Mouse (Mus musculus) lung, adult 2 months (tissue): ENCODE measurements at regions not wholly inside any gene's neighbourhood (a gene's known extent, or its start where the extent isn't known, plus 50 kb on each side); places are given as distances from the start of the nearest gene placed in this dataset.

Experiments
- CTCF ChIP-seq: fragments of 200-500 bp; IDR thresholded peaks from 2 replicates; pipeline ENCODE4 v1.5.1; 2011; ENCODE audit warnings: mild to moderate bottlenecking, low read length, control low read depth; ENCODE audit not compliant: insufficient read depth
- POLR2A ChIP-seq: fragments of 200-500 bp; IDR thresholded peaks from 2 replicates; pipeline ENCODE4 v1.6.1; 2011; ENCODE audit warnings: low read depth, mild to moderate bottlenecking, control low read depth, low read length, borderline replicate concordance; ENCODE audit errors: extremely low read depth

DNA sequence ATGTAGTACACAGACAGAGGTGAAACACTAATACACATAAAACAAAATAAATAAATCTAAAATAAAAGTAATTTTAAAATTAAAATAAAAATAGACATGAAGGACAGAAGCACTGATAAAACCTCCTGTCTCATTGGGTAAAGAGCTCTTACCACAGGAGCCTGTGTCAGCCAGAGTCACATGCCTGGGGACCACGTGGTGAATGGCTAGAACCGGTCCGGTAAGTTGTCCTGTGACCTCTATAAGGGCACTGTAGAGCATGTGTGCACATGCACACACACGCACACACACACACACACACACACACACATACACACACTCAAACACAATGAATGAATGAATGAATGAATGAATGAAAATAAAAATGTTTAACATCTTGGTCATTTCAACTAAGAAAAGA lies 89.8 kb upstream of the Slc45a1 start:
- no peak for TF ChIP-seq CTCF
- no peak for TF ChIP-seq POLR2A
